Mouse (Mus musculus): Measurements from ENCODE around the gene Zer1. TPM values are rescaled to one million over a fixed set of nuclear protein-coding genes. Genes with fewer than 3 reads are reported as not detected.
"Not testable (repeated sequence)": the region's sequence is repeated elsewhere in the genome, so short reads cannot be mapped to it uniquely, and the experiment has no call there.

Gene Zer1
- polyA plus RNA-seq, 1 experiment from 2014 or later = 8.9 TPM

GRCm38 (mm10) chr2:30056736-30057135, 67.6 kb downstream of the Zer1 start:
- H3K36me3 ChIP-seq (ENCODE audit: control insufficient read depth, insufficient read depth, low read length) = no peaks in the 10 kb centered on the region
- H3K9ac ChIP-seq (ENCODE audit: low read length) = no peak overlapping the region
- H3K27me3 ChIP-seq (ENCODE audit: control insufficient read depth, insufficient read depth, low read length) = no peaks in the 10 kb centered on the region
- H3K4me3 ChIP-seq (ENCODE audit: control insufficient read depth in 1 of 2, insufficient read depth in 1 of 2, low read depth in 1 of 2, low read length in 2 of 2) = no peak overlapping the region
- H3K4me1 ChIP-seq (ENCODE audit: control insufficient read depth in 2 of 2, insufficient read depth in 2 of 2, low read length in 2 of 2) = 0 out of 4 replicates have a peak, but pooled peaks cover 0 to 5% of the 10 kb centered on the region in 2 experiments
- WGBS = 74% methylated on average over 3 of the region's 3 CpGs
- no peak overlapping the region for H3K27ac ChIP-seq (replicated peaks in 1 of 2; ENCODE audit: control insufficient read depth in 1 of 2, insufficient read depth in 1 of 2, low read depth in 2 of 2, low read length in 2 of 2)
- no peak overlapping the region for H3K4me2 ChIP-seq (ENCODE audit: low read length)
- ATAC-seq (ENCODE audit: insufficient number of reproducible peaks, insufficient read depth, low FRiP score, low read depth) = no peak
- H3K9me3 ChIP-seq (ENCODE audit: control insufficient read depth, low read length) = no peaks in the 10 kb centered on the region

GRCm38 (mm10) chr2:30055310-30055709, 69.1 kb downstream of the Zer1 start:
- H3K27ac ChIP-seq (replicated peaks in 1 of 2; ENCODE audit: control insufficient read depth in 1 of 2, insufficient read depth in 1 of 2, low read depth in 2 of 2, low read length in 2 of 2); H3K9ac ChIP-seq (ENCODE audit: low read length); H3K9me3 ChIP-seq (ENCODE audit: control insufficient read depth, low read length); H3K36me3 ChIP-seq (ENCODE audit: control insufficient read depth, insufficient read depth, low read length); H3K4me2 ChIP-seq (ENCODE audit: low read length); H3K4me3 ChIP-seq (ENCODE audit: control insufficient read depth in 1 of 2, insufficient read depth in 1 of 2, low read depth in 1 of 2, low read length in 2 of 2); H3K27me3 ChIP-seq (ENCODE audit: control insufficient read depth, insufficient read depth, low read length); ATAC-seq (ENCODE audit: insufficient number of reproducible peaks, insufficient read depth, low FRiP score, low read depth); H3K4me1 ChIP-seq (ENCODE audit: control insufficient read depth in 2 of 2, insufficient read depth in 2 of 2, low read length in 2 of 2): not testable (repeated sequence)
- WGBS = 89% methylated on average over 3 of the region's 3 CpGs

GRCm38 (mm10) chr2:30051992-30052761, 72.2 kb downstream of the Zer1 start:
- Histone ChIP-seq H3K4me1 (ENCODE audit: control insufficient read depth in 2 of 2, insufficient read depth in 2 of 2, low read length in 2 of 2) (peaks cover 5 to 6% of the 10 kb centered on the region in 2 experiments; a peak in 3 of 4 replicates), H3K27me3 (ENCODE audit: control insufficient read depth, insufficient read depth, low read length) (no peaks in the 10 kb centered on the region), H3K9ac (ENCODE audit: low read length) (no peak overlapping the region), H3K9me3 (ENCODE audit: control insufficient read depth, low read length) (no peaks in the 10 kb centered on the region), H3K4me3 (ENCODE audit: control insufficient read depth in 1 of 2, insufficient read depth in 1 of 2, low read depth in 1 of 2, low read length in 2 of 2) (no peak overlapping the region), H3K4me2 (ENCODE audit: low read length) (no peak overlapping the region), H3K36me3 (ENCODE audit: control insufficient read depth, insufficient read depth, low read length) (no peaks in the 10 kb centered on the region), H3K27ac (replicated peaks in 1 of 2; ENCODE audit: control insufficient read depth in 1 of 2, insufficient read depth in 1 of 2, low read depth in 2 of 2, low read length in 2 of 2) (no peak overlapping the region)
- ATAC-seq (ENCODE audit: insufficient number of reproducible peaks, insufficient read depth, low FRiP score, low read depth) = no peak
- WGBS = 35% methylated on average over 6 of the region's 6 CpGs

GRCm38 (mm10) chr2:30049831-30050230, 74.6 kb downstream of the Zer1 start:
- 0 out of 2 replicates have a peak, but pooled peaks cover 3% of the 10 kb centered on the region for H3K36me3 ChIP-seq (ENCODE audit: control insufficient read depth, insufficient read depth, low read length)
- no peak overlapping the region for H3K9ac ChIP-seq (ENCODE audit: low read length)
- H3K9me3 ChIP-seq (ENCODE audit: control insufficient read depth, low read length) = no peaks in the 10 kb centered on the region
- H3K27ac ChIP-seq (replicated peaks in 1 of 2; ENCODE audit: control insufficient read depth in 1 of 2, insufficient read depth in 1 of 2, low read depth in 2 of 2, low read length in 2 of 2) = 0 out of 4 replicates have a peak overlapping the region, but pooled peaks of 1 of the 2 experiments have one; percentile 32
- H3K4me1 ChIP-seq (ENCODE audit: control insufficient read depth in 2 of 2, insufficient read depth in 2 of 2, low read length in 2 of 2) = peaks cover 4 to 5% of the 10 kb centered on the region in 2 experiments; a peak in 3 of 4 replicates
- H3K4me2 ChIP-seq (ENCODE audit: low read length) = no peak overlapping the region
- ATAC-seq (ENCODE audit: insufficient number of reproducible peaks, insufficient read depth, low FRiP score, low read depth) = no peak
- no peak overlapping the region for H3K4me3 ChIP-seq (ENCODE audit: control insufficient read depth in 1 of 2, insufficient read depth in 1 of 2, low read depth in 1 of 2, low read length in 2 of 2)
- H3K27me3 ChIP-seq (ENCODE audit: control insufficient read depth, insufficient read depth, low read length) = no peaks in the 10 kb centered on the region
- WGBS = 70% methylated on average over 3 of the region's 3 CpGs

GRCm38 (mm10) chr2:30048699-30049388, 75.5 kb downstream of the Zer1 start, which contains the start of gene Wdr34:
Wdr34 (minus strand) TSS chr2:30048881.
- peaks cover 4 to 5% of the 10 kb centered on the region in 2 experiments; a peak in 3 of 4 replicates for H3K4me1 ChIP-seq (ENCODE audit: control insufficient read depth in 2 of 2, insufficient read depth in 2 of 2, low read length in 2 of 2)
- no peaks in the 10 kb centered on the region for H3K27me3 ChIP-seq (ENCODE audit: control insufficient read depth, insufficient read depth, low read length)
- H3K36me3 ChIP-seq (ENCODE audit: control insufficient read depth, insufficient read depth, low read length) = 0 out of 2 replicates have a peak, but pooled peaks cover 3% of the 10 kb centered on the region
- peak; percentile 90 for ATAC-seq (ENCODE audit: insufficient number of reproducible peaks, insufficient read depth, low FRiP score, low read depth)
- 1% methylated on average over 54 of the region's 54 CpGs for WGBS
- H3K4me2 ChIP-seq (ENCODE audit: low read length) = peak within 1 kb of the TSS; percentile 86
- H3K4me3 ChIP-seq (ENCODE audit: control insufficient read depth in 1 of 2, insufficient read depth in 1 of 2, low read depth in 1 of 2, low read length in 2 of 2) = peak within 1 kb of the TSS; percentile 65 to 70
- peak within 1 kb of the TSS; percentile 89 to 94 for H3K27ac ChIP-seq (replicated peaks in 1 of 2; ENCODE audit: control insufficient read depth in 1 of 2, insufficient read depth in 1 of 2, low read depth in 2 of 2, low read length in 2 of 2)
- no peaks in the 10 kb centered on the region for H3K9me3 ChIP-seq (ENCODE audit: control insufficient read depth, low read length)
- H3K9ac ChIP-seq (ENCODE audit: low read length) = peak within 1 kb of the TSS; percentile 78

GRCm38 (mm10) chr2:30048101-30048501, 76.3 kb downstream of the Zer1 start:
- 55% methylated on average over 11 of the region's 11 CpGs for WGBS
- Histone ChIP-seq H3K27me3 (ENCODE audit: control insufficient read depth, insufficient read depth, low read length) (no peaks in the 10 kb centered on the region), H3K4me1 (ENCODE audit: control insufficient read depth in 2 of 2, insufficient read depth in 2 of 2, low read length in 2 of 2) (peaks cover 4 to 5% of the 10 kb centered on the region in 2 experiments; a peak in 3 of 4 replicates), H3K9me3 (ENCODE audit: control insufficient read depth, low read length) (no peaks in the 10 kb centered on the region), H3K4me2 (ENCODE audit: low read length) (peak overlapping the region; percentile 86), H3K9ac (ENCODE audit: low read length) (peak overlapping the region; percentile 78), H3K27ac (replicated peaks in 1 of 2; ENCODE audit: control insufficient read depth in 1 of 2, insufficient read depth in 1 of 2, low read depth in 2 of 2, low read length in 2 of 2) (peak overlapping the region; percentile 20 to 89; a peak in 2 of 4 replicates), H3K4me3 (ENCODE audit: control insufficient read depth in 1 of 2, insufficient read depth in 1 of 2, low read depth in 1 of 2, low read length in 2 of 2) (peak overlapping the region; percentile 65 to 70), H3K36me3 (ENCODE audit: control insufficient read depth, insufficient read depth, low read length) (0 out of 2 replicates have a peak, but pooled peaks cover 3% of the 10 kb centered on the region)
- ATAC-seq (ENCODE audit: insufficient number of reproducible peaks, insufficient read depth, low FRiP score, low read depth) = no peak

Measured in heart, embryonic 14.5 days (tissue).